Mouse (Mus musculus): ENCODE measurements at regions not wholly inside any gene's neighbourhood (a gene's known extent, or its start where the extent isn't known, plus 50 kb on each side); places are given as distances from the start of the nearest gene placed in this dataset.

DNA sequence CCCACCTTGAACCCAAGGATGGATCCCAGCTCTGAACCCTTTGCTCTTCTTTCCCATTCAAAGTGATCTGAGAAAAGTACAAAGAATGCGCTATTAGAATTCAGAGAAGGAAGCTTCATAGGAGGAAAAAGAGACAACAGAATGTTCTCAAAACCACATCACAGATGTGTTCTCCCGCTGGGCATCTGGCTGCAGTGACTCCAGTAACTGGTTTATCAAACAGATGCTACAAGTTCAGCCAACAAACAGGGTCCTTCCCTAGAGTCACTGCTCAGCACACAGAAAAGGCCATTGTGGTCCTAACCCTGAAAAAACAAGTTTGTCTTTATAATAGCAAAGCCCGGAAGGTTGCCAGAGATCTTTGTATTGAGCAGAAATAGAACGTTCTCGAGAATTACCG is 2203.5 kb upstream of the Gm7489 start:
- no peak for TF ChIP-seq CTCF (IDR thresholded peaks at IDR 0.05; ENCODE audit: control insufficient read depth, insufficient read depth, low read length)
- no peak for TF ChIP-seq POLR2A (IDR thresholded peaks at IDR 0.05; ENCODE audit: borderline replicate concordance, control insufficient read depth, low read depth, low read length)

Data from bone marrow, adult 2 months (tissue).